Mouse (Mus musculus) urinary bladder, postnatal 36 days (tissue): Measurements from ENCODE around the gene 2900092C05Rik.

Experiments
- DNase-seq, 2 experiments: peaks; one replicate each; pipeline ENCODE4 v3.0.0; 2022; ENCODE audit warnings: low spot score in 2 of 2, mixed read lengths in 1 of 2

2900092C05Rik gene

GRCm38 (mm10) chr7:12512217-12512616 lies at the start of gene 2900092C05Rik:
TSS of gene 2900092C05Rik (plus strand) at chr7:12512517.
- DNase-seq, result no peak

DNA sequence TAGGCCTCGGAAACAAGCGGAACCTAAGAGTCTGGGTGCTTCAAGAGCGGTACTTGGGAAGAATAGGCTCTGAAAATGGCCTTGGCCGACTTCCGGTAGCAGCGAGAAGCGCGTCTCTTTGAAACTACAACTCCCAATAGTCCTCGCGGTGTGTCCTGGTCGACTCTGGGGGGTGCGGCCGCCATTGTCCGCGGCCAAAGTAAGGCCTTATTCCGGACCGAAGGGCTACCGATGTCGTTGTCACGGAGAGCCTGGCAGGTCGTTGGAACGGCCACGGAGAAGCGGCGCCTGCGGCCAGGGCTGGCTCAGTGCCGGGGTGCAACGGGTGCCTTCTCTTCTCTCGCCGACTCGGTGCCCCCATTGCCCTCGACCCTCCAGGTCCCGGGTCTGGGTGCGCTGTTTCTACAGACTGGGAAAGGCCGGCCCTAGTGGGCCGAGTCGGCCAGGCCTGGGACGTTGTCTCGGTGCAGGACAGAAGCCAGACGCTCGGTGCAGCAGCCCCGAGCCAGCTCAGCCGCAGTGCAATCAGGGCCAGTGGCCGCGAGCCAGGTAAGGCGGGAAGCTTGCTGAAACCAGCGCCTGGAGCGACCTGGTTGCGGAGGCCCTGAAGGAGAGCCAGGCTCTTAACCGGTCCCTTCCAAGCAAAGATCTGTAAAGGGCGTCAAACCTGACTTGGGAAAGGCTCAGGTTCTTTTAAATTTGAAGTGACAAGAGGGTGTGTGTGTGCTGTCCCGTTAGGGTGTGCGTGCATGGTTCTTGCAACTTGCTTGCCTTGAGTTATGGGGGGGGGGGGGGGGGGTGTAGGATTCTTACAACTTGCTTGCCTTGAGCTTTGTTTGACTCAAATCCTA lies 33.9 kb upstream of the 2900092C05Rik start, which contains the start of gene Zfp606:
Zfp606 (plus strand) TSS at position 136 of the 851 bp plus-strand sequence.
- peak; percentile 76 to 86 for DNase-seq

- no peak for DNase-seq
Measured at GRCm38 (mm10) chr7:12479009-12479346, 33.3 kb upstream of the 2900092C05Rik start.

DNA sequence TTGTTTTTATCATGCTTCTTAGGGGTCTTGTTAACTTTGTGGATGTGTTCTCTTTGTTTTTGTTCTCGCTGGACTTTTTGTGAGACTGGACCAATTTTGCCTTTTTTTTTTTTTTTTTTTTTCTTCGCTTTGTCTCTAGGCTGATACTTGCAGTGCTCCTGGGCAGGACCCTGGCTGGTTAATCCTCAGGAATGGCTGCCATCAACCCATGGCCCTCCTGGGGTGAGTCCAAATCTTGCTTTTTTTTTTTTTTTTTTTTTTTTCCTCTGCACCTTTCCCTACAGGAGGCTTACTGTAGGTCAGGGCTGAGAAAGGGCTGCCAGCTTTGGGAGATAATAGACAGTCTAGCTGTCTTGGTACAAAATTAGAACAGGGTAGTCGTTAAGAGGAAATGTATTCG lies 32.8 kb upstream of the 2900092C05Rik start:
- DNase-seq, result no peak

DNA sequence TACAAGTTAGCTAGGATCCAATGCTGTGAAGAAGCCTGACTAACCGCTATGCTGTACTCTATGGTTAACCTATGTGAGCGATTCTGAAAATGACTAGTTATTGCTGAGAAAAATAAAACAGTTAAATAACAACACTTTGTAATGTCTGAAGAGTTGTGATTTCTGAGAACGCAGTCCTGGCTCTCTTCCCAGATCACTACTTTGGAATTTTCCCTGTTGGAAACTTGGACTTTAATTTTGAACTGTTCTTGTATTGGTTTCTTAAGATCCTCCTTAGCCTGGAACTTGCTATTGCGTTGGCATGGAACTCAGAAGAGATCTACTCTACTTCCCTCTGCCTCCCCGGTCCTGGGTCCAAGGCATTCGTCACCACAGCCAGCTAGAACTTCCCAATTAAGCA lies 28.5 kb upstream of the 2900092C05Rik start:
- DNase-seq, result no peak

GRCm38 (mm10) chr7:12485956-12486355 lies 26.4 kb upstream of the 2900092C05Rik start:
- DNase-seq, result no peak

GRCm38 (mm10) chr7:12486691-12487090 lies 25.6 kb upstream of the 2900092C05Rik start:
- no peak for DNase-seq

DNA sequence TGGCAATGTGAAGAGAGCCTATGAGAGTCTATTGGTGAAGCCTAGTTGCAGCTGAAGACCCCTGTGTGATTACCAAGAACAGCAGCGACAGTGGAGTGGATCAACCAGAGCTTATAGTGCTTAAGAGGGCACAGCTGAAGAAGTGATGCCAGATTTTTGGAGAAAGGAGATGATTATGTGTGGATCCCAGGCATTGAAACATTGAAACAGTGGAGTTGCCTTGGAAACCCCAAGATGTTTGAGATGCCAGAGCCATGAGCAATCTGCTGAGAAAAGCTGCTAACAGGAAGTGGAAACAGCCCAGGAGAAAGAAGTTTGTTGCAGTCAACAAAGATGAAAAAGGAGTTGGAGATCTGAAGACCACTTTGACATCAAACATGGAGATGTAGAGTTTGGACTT lies 1.4 kb upstream of the 2900092C05Rik start:
- DNase-seq, result no peak
